Mouse (Mus musculus) forebrain, embryonic 11.5 days (tissue): ENCODE measurements at regions not wholly inside any gene's neighbourhood (a gene's known extent, or its start where the extent isn't known, plus 50 kb on each side); places are given as distances from the start of the nearest gene placed in this dataset.

Source experiments
- ATAC-seq: fragments of 200-750 bp; cut with Nextera tagmentation; replicated peaks from 2 replicates; pipeline ENCODE4 v1.8.0; 2017; ENCODE audit warnings: moderate TSS enrichment; ENCODE audit not compliant: low FRiP score
- DNase-seq: peaks from one replicate; pipeline ENCODE4 v3.0.0-alpha.2; 2017; ENCODE audit warnings: low spot score
- H3K27ac ChIP-seq: fragments of 300-500 bp; sonication (generic); 2 replicates; pipeline ENCODE4 v1.5.1; 2014; ENCODE audit warnings: low read depth, low read length
- H3K27me3 ChIP-seq: fragments of 300-500 bp; sonication (generic); 2 replicates; pipeline ENCODE4 v1.6.1; 2014; ENCODE audit warnings: mild to moderate bottlenecking, low read length, mixed read lengths; ENCODE audit not compliant: control insufficient read depth, insufficient read depth
- H3K36me3 ChIP-seq: fragments of 300-500 bp; sonication (generic); 2 replicates; pipeline ENCODE4 v1.6.1; 2014; ENCODE audit warnings: mild to moderate bottlenecking, low read length, moderate library complexity, mixed read lengths; ENCODE audit not compliant: control insufficient read depth, insufficient read depth
- H3K4me1 ChIP-seq: fragments of 300-500 bp; sonication (generic); replicated peaks from 2 replicates; pipeline ENCODE4 v1.6.1; 2014; ENCODE audit warnings: low read length, mixed read lengths; ENCODE audit not compliant: control insufficient read depth, insufficient read depth
- H3K4me2 ChIP-seq: fragments of 300-500 bp; sonication (generic); 2 replicates; pipeline ENCODE4 v1.6.1; 2014; ENCODE audit warnings: low read depth, mild to moderate bottlenecking, low read length, moderate library complexity, mixed read lengths; ENCODE audit not compliant: severe bottlenecking
- H3K4me3 ChIP-seq: fragments of 300-500 bp; sonication (generic); 2 replicates; pipeline ENCODE4 v1.5.1; 2014; ENCODE audit warnings: low read depth, low read length
- H3K9ac ChIP-seq: fragments of 300-500 bp; sonication (generic); 2 replicates; pipeline ENCODE4 v1.6.1; 2014; ENCODE audit warnings: low read length
- H3K9me3 ChIP-seq: fragments of 300-500 bp; sonication (generic); 2 replicates; pipeline ENCODE4 v1.6.1; 2016; ENCODE audit warnings: low read length, mixed read lengths; ENCODE audit not compliant: control insufficient read depth
- WGBS: fragments of 180-500 bp; shearing (Covaris S2); extraction: QIAGEN DNeasy Blood & Tissue Kit; methylation state at CpG from one replicate; pipeline ENCODE4 v1.1.7; 2014; 5-methylcytosine and 5-hydroxymethylcytosine counted together

DNA sequence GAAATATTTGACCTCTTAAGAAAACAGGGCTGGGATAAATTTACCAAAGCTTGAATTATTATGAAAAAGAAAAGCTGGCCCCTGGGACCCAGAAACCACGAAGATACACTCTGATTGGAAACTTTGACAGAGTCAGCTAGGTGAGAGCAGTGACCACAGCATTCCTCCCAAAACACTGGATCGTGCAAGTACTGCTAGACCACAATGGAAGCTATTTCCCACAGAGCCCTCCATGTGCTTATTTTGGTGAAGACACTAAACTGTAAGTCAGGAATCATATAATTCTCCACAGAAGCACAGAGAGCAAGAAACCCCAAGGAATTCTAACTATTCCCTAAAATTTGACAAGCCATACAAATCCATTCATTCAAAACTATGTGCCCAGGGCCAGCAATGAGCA, 243.6 kb upstream of the Mad2l1 start:
- Histone ChIP-seq H3K9ac (no peak overlapping the region), H3K4me2 (no peak overlapping the region), H3K27ac (no peak overlapping the region), H3K36me3 (no peaks in the 10 kb centered on the region), H3K4me3 (no peak overlapping the region), H3K27me3 (no peaks in the 10 kb centered on the region), H3K9me3 (no peaks in the 10 kb centered on the region), H3K4me1 (no peaks in the 10 kb centered on the region)
- ATAC-seq: no peak
- no peak for DNase-seq
- 78% methylated on average over 2 of the region's 2 CpGs for WGBS

DNA sequence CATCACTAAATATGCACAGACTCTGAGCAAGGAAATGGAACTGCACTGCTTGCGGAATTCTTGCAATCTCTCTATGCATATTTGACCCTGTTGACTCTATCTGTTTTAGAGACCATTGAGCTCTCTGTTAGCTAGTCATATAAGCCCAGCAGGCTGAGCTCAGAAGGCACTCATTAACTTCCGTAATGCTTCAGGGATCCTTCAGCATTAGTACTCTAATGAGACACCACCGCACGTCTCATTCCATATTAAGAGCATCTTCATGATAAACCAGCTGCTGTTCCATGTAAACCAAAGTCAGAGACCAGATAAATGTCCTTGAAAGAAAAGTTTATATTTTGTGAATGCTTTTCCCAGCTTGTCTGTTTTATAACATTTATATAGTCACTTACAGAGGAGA, 237.1 kb upstream of the Mad2l1 start:
- Histone ChIP-seq H3K9me3 (no peaks in the 10 kb centered on the region), H3K4me3 (no peak overlapping the region), H3K27ac (no peak overlapping the region), H3K4me2 (no peak overlapping the region), H3K36me3 (no peaks in the 10 kb centered on the region), H3K4me1 (no peaks in the 10 kb centered on the region), H3K9ac (no peak overlapping the region), H3K27me3 (no peaks in the 10 kb centered on the region)
- ATAC-seq: no peak
- 83% methylated on average over 4 of the region's 4 CpGs for WGBS
- no peak for DNase-seq

DNA sequence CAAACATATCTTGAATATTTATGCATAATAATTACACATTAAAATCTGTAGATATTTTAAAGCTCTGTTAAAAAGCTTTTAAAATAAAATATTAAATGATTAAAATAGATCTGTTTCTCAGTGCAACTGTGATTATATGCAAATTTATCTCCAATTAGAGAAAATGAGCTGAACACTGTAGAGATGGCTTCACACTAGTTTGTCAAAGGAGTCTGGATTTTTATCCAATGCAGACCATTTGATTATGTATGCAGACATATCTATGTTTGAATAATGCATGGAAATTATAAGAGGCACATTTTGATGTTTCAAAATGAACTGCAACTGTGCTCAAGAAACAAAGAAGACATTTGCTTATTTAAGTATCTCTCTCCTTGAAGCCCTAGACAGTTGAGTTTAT, 235.0 kb upstream of the Mad2l1 start:
- Histone ChIP-seq H3K9ac (no peak overlapping the region), H3K27me3 (no peaks in the 10 kb centered on the region), H3K27ac (no peak overlapping the region), H3K9me3 (no peaks in the 10 kb centered on the region), H3K4me1 (no peaks in the 10 kb centered on the region), H3K36me3 (no peaks in the 10 kb centered on the region), H3K4me3 (no peak overlapping the region), H3K4me2 (no peak overlapping the region)
- ATAC-seq (no peak), DNase-seq (no peak)

- 88% methylated on average over 2 of the region's 2 CpGs for WGBS
- H3K36me3 ChIP-seq: no peaks in the 10 kb centered on the region
- ATAC-seq (no peak), DNase-seq (no peak)
- no peak overlapping the region for H3K27ac ChIP-seq
- H3K4me3 ChIP-seq: no peak overlapping the region
- no peaks in the 10 kb centered on the region for H3K9me3 ChIP-seq
- H3K9ac ChIP-seq: no peak overlapping the region
- H3K4me1 ChIP-seq: no peaks in the 10 kb centered on the region
- H3K27me3 ChIP-seq: no peaks in the 10 kb centered on the region
- H3K4me2 ChIP-seq: no peak overlapping the region
These were observed 190.3 kb upstream of the Mad2l1 start for GRCm38 (mm10) chr6:66344848-66345247.

GRCm38 (mm10) chr6:66347356-66347755, 187.8 kb upstream of the Mad2l1 start:
- H3K27me3 ChIP-seq: no peaks in the 10 kb centered on the region
- no peak overlapping the region for H3K27ac ChIP-seq
- H3K36me3 ChIP-seq: no peaks in the 10 kb centered on the region
- no peak overlapping the region for H3K9ac ChIP-seq
- no peak for DNase-seq
- no peaks in the 10 kb centered on the region for H3K4me1 ChIP-seq
- H3K4me2 ChIP-seq: no peak overlapping the region
- no peak for ATAC-seq
- no peak overlapping the region for H3K4me3 ChIP-seq
- no peaks in the 10 kb centered on the region for H3K9me3 ChIP-seq
- 92% methylated on average over 2 of the region's 2 CpGs for WGBS

DNA sequence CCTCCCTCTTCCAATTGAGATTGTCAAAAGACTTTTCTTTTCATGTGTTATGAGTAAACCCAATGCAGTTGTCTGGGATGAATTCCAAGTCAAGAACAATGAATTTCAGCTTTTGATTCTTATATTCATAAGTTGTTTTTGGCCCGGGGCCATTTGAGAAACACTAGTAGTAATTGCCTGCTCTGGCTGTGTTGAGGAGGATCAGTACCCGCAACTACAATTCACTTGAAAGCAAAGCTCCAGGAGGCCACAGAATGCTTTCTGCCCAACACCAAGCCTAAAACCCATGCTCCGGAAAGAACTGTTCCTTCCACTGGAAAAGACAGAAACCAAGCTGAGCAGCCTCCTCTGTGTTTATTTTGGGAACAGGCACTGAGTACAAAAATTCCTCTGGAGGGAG, 174.1 kb upstream of the Mad2l1 start:
- Histone ChIP-seq H3K4me3 (no peak overlapping the region), H3K9me3 (no peaks in the 10 kb centered on the region), H3K9ac (no peak overlapping the region), H3K36me3 (no peaks in the 10 kb centered on the region), H3K4me1 (no peaks in the 10 kb centered on the region), H3K4me2 (no peak overlapping the region), H3K27ac (no peak overlapping the region), H3K27me3 (no peaks in the 10 kb centered on the region)
- WGBS: 67% methylated on average over 3 of the region's 3 CpGs
- ATAC-seq (no peak), DNase-seq (no peak)

DNA sequence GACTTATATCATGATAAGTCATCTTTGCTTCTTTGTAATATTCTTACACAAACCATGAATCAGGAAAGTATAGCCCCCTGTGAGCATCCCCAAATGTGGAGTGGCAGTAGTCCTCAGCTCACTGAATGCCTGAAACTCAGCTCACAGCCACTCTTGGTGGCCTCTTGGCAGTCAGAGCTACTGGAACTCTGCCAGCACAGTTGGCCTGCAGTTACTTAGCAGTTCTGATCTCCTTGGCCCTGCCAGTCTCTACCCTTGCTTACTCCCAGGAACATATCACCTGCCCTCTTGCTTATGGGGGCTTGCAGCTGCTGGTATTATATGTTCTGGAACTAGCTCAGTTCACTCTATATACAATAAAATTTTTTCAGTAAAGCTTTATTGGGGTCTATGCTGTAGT, 167.9 kb upstream of the Mad2l1 start:
- Histone ChIP-seq H3K4me1 (no peaks in the 10 kb centered on the region), H3K27me3 (no peaks in the 10 kb centered on the region), H3K4me3 (no peak overlapping the region), H3K9me3 (no peaks in the 10 kb centered on the region), H3K4me2 (no peak overlapping the region), H3K9ac (no peak overlapping the region), H3K36me3 (no peaks in the 10 kb centered on the region), H3K27ac (no peak overlapping the region)
- ATAC-seq (no peak), DNase-seq (no peak)

GRCm38 (mm10) chr6:66381279-66381934, 153.8 kb upstream of the Mad2l1 start:
- Histone ChIP-seq H3K9me3 (no peaks in the 10 kb centered on the region), H3K27me3 (no peaks in the 10 kb centered on the region), H3K9ac (no peak overlapping the region), H3K4me1 (no peaks in the 10 kb centered on the region), H3K4me3 (no peak overlapping the region), H3K4me2 (no peak overlapping the region), H3K36me3 (no peaks in the 10 kb centered on the region), H3K27ac (no peak overlapping the region)
- DNase-seq: no peak
- WGBS: 25% methylated on average over 1 of the region's 1 CpGs
- ATAC-seq: peak; percentile 56

DNA sequence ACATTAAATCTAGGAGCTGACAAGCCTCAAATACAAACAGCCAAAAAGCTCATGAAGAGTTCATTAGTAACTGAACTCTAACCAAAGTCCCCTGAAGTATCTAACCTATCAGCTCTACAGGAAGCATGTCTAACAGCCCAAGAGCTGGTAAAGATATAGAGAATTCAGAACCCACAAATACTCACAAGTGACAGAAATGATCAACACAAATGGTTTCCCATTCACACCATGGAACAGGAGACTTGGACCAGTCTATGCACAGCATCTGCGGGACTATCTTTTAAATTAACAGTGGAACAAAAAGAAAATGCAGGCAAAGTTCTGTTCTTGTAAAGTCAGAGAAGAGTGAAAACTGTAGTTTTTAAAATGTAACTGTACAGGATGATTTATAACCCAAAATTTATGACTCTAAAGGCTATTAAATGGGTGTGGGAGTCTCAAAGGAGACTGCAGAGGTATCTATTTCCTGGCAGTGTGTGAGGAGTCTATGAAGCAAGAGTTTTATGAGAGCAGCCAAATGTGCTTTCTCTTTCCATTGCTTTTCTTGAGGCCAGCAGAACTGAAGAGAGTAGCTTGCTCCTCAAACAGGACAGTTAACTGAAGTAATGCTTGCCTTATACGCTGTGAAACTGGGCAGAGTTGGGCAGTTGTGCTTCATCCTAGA, 152.7 kb upstream of the Mad2l1 start:
- Histone ChIP-seq H3K4me1 (no peaks in the 10 kb centered on the region), H3K36me3 (no peaks in the 10 kb centered on the region), H3K9ac (no peak overlapping the region), H3K4me3 (no peak overlapping the region), H3K9me3 (no peaks in the 10 kb centered on the region), H3K4me2 (no peak overlapping the region), H3K27ac (no peak overlapping the region), H3K27me3 (no peaks in the 10 kb centered on the region)
- no peak for ATAC-seq
- 94% methylated on average over 2 of the region's 2 CpGs for WGBS
- no peak for DNase-seq
